Mouse (Mus musculus) ES-Bruce4 (cell line): Measurements from ENCODE around the gene Tbc1d13. TPM values are rescaled to one million over a fixed set of nuclear protein-coding genes. Genes with fewer than 3 reads are reported as not detected.
A peak's percentile ranks its signal among the peaks of the same experiment; 100 is the strongest.
"Not testable (repeated sequence)": the region's sequence is repeated elsewhere in the genome, so short reads cannot be mapped to it uniquely, and the experiment has no call there.

ENCODE experiments used
- H3K27ac ChIP-seq: 2 replicates; pipeline ENCODE4 v1.5.1; 2012; ENCODE audit warnings: low read length, inconsistent platforms; ENCODE audit not compliant: insufficient read depth
- H3K27me3 ChIP-seq: 2 replicates; pipeline ENCODE4 v1.6.1; 2012; ENCODE audit warnings: mild to moderate bottlenecking, low read length, inconsistent platforms; ENCODE audit not compliant: control insufficient read depth, poor library complexity, insufficient read depth, severe bottlenecking
- H3K36me3 ChIP-seq: 2 replicates; pipeline ENCODE4 v1.6.1; 2012; ENCODE audit warnings: inconsistent platforms, mild to moderate bottlenecking, low read length, moderate library complexity; ENCODE audit not compliant: control insufficient read depth, poor library complexity, insufficient read depth, severe bottlenecking
- H3K4me1 ChIP-seq: one replicate; pipeline ENCODE4 v1.8.1; 2011; ENCODE audit warnings: low read length; ENCODE audit not compliant: control insufficient read depth, insufficient read depth
- H3K4me3 ChIP-seq: 2 replicates; pipeline ENCODE4 v1.5.1; 2011; ENCODE audit warnings: low read depth, mild to moderate bottlenecking, low read length
- H3K9ac ChIP-seq: 2 replicates; pipeline ENCODE4 v1.6.1; 2012; ENCODE audit warnings: low read depth, mild to moderate bottlenecking, inconsistent platforms; ENCODE audit not compliant: poor library complexity, severe bottlenecking
- H3K9me3 ChIP-seq: replicated peaks from 2 replicates; pipeline ENCODE4 v1.6.1; 2012; ENCODE audit warnings: mild to moderate bottlenecking, low read length, inconsistent platforms; ENCODE audit not compliant: control insufficient read depth, poor library complexity, insufficient read depth, severe bottlenecking
- CTCF ChIP-seq: IDR thresholded peaks from one replicate; pipeline ENCODE4 v1.8.1; 2011; ENCODE audit warnings: low read depth, low read length
- EP300 ChIP-seq: IDR thresholded peaks from 2 replicates; pipeline ENCODE4 v1.6.1; 2011; ENCODE audit warnings: low read depth, low read length; ENCODE audit not compliant: insufficient read depth
- POLR2A ChIP-seq: IDR thresholded peaks from one replicate; pipeline ENCODE4 v1.8.1; 2011; ENCODE audit warnings: low read length; ENCODE audit not compliant: insufficient read depth
- polyA plus RNA-seq: library from polyadenylated mRNA; stranded (reverse); fragments of >200 nt; gene quantifications from 2 replicates; pipeline ENCODE4 v1.2.4, GENCODE M21; 2011; ENCODE audit warnings: low read depth; ENCODE audit not compliant: missing spikeins, insufficient read depth, insufficient read length

The Tbc1d13 gene
- polyA plus RNA-seq, 1 experiment = 173 TPM

DNA sequence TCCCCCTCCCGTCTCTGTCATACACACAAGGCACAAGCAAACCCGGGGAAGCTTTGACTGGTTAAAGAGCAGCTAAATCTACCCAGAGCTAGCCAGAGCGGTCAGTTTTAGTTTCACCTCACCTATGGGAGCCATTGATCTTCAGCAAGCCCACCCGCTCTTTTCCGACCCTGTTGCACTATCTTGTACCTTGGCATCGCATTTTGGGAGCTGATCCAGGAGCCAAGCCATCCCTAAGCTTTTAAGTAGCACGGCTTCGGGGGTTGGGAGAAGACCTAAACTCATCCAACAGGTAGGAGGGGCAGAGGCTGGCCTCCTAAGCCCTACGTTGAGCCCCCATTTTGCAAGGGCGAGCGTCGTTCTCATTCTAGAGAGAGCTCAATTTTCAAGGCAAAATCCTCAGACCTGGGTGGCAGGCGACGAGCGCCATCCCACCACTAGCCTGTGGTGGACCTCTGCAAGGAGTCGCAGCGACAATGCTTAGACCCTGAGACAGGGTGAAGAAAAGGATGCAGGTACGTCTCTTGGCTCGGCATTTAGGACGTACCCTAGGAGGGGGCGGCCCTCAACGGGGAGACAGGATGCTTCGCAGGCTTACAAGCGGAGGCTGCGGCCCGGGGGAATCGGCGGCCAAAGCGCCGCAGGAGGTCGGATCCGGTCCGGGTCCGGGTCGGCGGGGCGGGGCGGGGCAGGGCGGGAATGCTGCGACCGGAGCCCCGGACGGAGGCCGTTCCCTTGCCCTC, 9.6 kb upstream of the Tbc1d13 start:
- TF ChIP-seq EP300 = no peak
- no peak for TF ChIP-seq POLR2A
- no peak for TF ChIP-seq CTCF
- no peaks in the 10 kb centered on the region for H3K9me3 ChIP-seq
- H3K27me3 ChIP-seq = no peaks in the 10 kb centered on the region
- peak overlapping the region; percentile 94 for H3K4me3 ChIP-seq
- H3K36me3 ChIP-seq = no peaks in the 10 kb centered on the region
- H3K9ac ChIP-seq = peak overlapping the region; percentile 72
- H3K27ac ChIP-seq = peak overlapping the region; percentile 84
- peaks cover 4% of the 10 kb centered on the region for H3K4me1 ChIP-seq

- H3K27me3 ChIP-seq = no peaks in the 10 kb centered on the region
Observed at GRCm38 (mm10) chr2:30124472-30125274, 8.9 kb upstream of the Tbc1d13 start, which contains the start of gene Zer1. Gene Zer1 (minus strand): TSS chr2:30124585.

GRCm38 (mm10) chr2:30128789-30129188, 4.8 kb upstream of the Tbc1d13 start:
- no peaks in the 10 kb centered on the region for H3K9me3 ChIP-seq
- H3K4me3 ChIP-seq = no peak overlapping the region
- no peak overlapping the region for H3K9ac ChIP-seq
- H3K4me1 ChIP-seq = no peaks in the 10 kb centered on the region
- TF ChIP-seq POLR2A (no peak), EP300 (no peak), CTCF (no peak)
- H3K27ac ChIP-seq = 0 out of 2 replicates have a peak overlapping the region, but pooled peaks have one; percentile 55
- no peaks in the 10 kb centered on the region for H3K27me3 ChIP-seq
- H3K36me3 ChIP-seq = no peaks in the 10 kb centered on the region

More at GRCm38 (mm10) chr2:30124472-30125274, 8.9 kb upstream of the Tbc1d13 start, which contains the start of gene Zer1:
- Histone ChIP-seq H3K4me1 (peaks cover 2% of the 10 kb centered on the region), H3K27ac (peak within 1 kb of the TSS; percentile 84), H3K36me3 (no peaks in the 10 kb centered on the region), H3K9me3 (no peaks in the 10 kb centered on the region), H3K4me3 (peak within 1 kb of the TSS; percentile 94), H3K9ac (peak within 1 kb of the TSS; percentile 72)
- TF ChIP-seq CTCF = no peak
- TF ChIP-seq EP300 = peak; percentile 85; the same call in 1 of the 2 replicates
- TF ChIP-seq POLR2A = peak; percentile 26

- Histone ChIP-seq H3K27me3 (no peaks in the 10 kb centered on the region), H3K4me3 (no peak overlapping the region), H3K4me1 (no peaks in the 10 kb centered on the region), H3K36me3 (no peaks in the 10 kb centered on the region), H3K9ac (no peak overlapping the region), H3K9me3 (no peaks in the 10 kb centered on the region), H3K27ac (peak overlapping the region; percentile 96)
- no peak for TF ChIP-seq CTCF
- no peak for TF ChIP-seq EP300
- TF ChIP-seq POLR2A = no peak
Observed at GRCm38 (mm10) chr2:30130156-30130555, 3.4 kb upstream of the Tbc1d13 start.

DNA sequence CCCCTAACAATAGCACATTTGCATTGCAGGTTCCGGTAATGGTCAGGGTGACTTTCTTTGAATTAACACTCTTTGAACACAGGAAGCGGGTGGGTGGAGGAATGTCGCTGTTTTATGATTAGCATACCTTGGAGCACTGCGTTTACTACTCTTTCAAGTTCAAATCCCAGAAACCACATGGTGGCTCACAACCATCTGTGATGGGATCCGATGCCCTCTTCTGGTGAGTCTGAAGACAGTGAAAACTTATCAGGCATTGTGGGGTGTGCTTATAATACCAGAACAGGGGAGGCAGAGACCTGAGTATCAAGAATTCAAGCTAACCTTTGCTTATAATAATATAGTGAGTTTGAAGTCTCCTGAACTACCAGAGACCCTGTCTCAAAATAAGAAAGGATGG, 2.3 kb upstream of the Tbc1d13 start:
- not testable (repeated sequence) for H3K9me3 ChIP-seq, H3K27me3 ChIP-seq

More for the DNA sequence above, 2.3 kb upstream of the Tbc1d13 start:
- not testable (repeated sequence) for H3K36me3 ChIP-seq, H3K4me3 ChIP-seq, H3K4me1 ChIP-seq
- Histone ChIP-seq H3K27ac (peak overlapping the region; percentile 90), H3K9ac (peak overlapping the region; percentile 1; the same call in 1 of the 2 replicates)
